Mouse (Mus musculus) small intestine, adult 2 months (tissue): ENCODE measurements around the gene Olfm3.

ENCODE experiments used
- CTCF ChIP-seq: fragments of 200-500 bp; IDR thresholded peaks from 2 replicates; pipeline ENCODE4 v1.5.1; 2012; ENCODE audit warnings: low read depth, mild to moderate bottlenecking, control low read depth, inconsistent platforms, low read length, moderate library complexity, mixed read lengths; ENCODE audit not compliant: insufficient replicate concordance, insufficient read length; ENCODE audit errors: extremely low read depth
- POLR2A ChIP-seq: fragments of 200-500 bp; IDR thresholded peaks from 2 replicates; pipeline ENCODE4 v1.6.1; 2012; ENCODE audit warnings: low read depth, mild to moderate bottlenecking, control low read depth, inconsistent platforms, low read length, moderate library complexity

GRCm38 (mm10) chr3:115064901-115065300 is 161.0 kb downstream of the Olfm3 start:
- TF ChIP-seq POLR2A (no peak), CTCF (no peak)
